Mouse (Mus musculus) brain, embryonic 14.5 days (tissue): ENCODE measurements around the gene Has1.

Experiments
- CTCF ChIP-seq: fragments of 200-500 bp; IDR thresholded peaks from 2 replicates; pipeline ENCODE4 v1.5.1; 2012; ENCODE audit warnings: inconsistent platforms, mild to moderate bottlenecking, moderate library complexity, borderline replicate concordance; ENCODE audit not compliant: insufficient read depth, insufficient read length; ENCODE audit errors: extremely low read depth
- POLR2A ChIP-seq: fragments of 200-500 bp; IDR thresholded peaks from 2 replicates; pipeline ENCODE4 v1.6.1; 2012; ENCODE audit warnings: mild to moderate bottlenecking, inconsistent platforms, borderline replicate concordance; ENCODE audit not compliant: poor library complexity, insufficient read depth, insufficient read length, severe bottlenecking; ENCODE audit errors: extremely low read depth

- no peak for TF ChIP-seq POLR2A
- TF ChIP-seq CTCF, result no peak
Observed at GRCm38 (mm10) chr17:17866801-17867469, 11.9 kb upstream of the Has1 start.
